Mouse (Mus musculus) spleen, postnatal 0 days (tissue): Measurements from ENCODE around the gene Spata32. TPM values are rescaled to one million over a fixed set of nuclear protein-coding genes. Genes with fewer than 3 reads are reported as not detected.

Experiments
- polyA plus RNA-seq: library from polyadenylated mRNA; unstranded; fragments of >200 nt; fragmentation: Nextera tagmentation; extraction: Ambion mirVana; gene quantifications from 2 replicates; pipeline ENCODE4 v1.2.1, GENCODE M21; 2015

Gene Spata32
- not detected in 2 replicates for polyA plus RNA-seq

DNA sequence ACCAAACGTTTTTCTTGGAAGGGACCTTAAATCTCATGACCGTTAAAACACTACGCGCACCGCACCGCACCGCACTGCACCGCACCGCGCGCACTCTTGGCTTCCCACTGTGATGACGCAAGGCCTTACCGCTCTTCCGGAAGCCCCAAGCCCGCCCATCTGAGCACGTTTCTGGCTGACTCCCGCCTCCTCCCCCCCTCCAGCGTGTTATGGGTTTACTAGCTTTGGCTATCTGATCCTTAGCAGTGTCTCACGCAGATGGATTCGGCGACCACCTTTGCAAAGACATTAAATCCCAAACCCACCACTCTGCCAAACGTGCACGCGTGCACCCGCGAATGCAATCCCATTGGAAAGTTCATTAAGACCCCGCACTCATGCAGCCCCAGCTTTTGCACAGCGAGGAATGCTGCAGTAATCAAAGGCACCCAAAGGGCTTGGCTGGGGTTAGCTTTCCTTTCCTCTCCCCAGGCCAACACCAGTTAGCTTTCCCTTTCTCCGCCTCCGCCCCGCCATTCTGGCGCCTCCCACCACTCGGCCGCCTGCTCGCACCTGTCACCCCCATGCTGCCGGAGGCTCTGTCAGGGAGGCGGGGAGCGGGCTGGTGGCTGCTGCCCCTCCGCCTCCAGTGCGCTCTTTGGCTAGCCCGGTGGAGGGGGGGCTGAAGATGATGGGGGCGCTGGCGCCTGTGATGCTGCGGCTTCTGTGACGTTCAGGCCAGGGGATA, at the start of gene Spata32:
Gene Spata32, minus strand, starts transcription at position 643 of the 727 bp plus-strand sequence.

DNA sequence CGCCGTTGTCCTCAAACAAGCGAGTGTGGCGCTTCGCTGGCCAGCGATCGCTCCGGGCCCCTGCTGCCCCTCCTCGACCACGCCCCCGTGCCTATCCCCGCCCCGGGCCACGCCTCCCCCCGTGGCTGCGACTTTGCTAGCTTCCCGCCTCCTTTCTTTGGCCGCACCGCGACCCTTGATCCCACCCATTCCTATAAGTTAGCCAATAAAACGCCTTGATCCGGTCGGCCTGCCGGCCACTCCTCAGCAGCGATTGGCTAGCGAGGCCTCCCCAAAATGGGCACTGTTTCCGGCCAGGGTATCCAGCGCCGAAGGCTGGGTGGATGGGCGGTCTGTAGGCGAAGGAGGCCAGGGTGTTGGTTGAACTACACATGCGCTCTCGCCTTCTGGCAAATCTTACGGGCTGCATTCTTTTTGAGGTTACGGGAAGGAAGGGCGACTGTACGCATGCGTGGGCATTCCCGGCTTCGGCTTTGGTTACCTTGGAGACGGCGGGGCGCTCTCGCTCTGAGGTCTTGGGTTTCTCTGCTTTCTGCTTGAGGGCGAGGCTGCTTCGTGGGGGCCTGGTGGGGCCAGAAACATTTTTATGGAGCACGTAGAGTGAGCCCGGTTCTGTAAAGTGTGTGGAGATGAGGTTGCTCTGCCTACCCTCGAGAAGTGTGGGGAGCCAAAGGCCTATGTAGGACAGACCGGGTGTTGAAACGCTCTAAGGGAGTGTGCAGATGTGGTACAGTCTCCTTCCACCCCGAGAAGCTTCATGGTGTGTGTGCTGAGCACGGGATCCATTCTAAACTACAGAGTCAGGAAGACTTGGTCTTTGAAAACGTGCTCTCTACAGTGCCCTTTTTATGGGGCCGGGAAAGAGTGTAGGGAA, 49.4 kb upstream of the Spata32 start, which contains the start of gene Map3k14:
Gene Map3k14, minus strand, starts transcription at position 127 of the 874 bp plus-strand sequence.

DNA sequence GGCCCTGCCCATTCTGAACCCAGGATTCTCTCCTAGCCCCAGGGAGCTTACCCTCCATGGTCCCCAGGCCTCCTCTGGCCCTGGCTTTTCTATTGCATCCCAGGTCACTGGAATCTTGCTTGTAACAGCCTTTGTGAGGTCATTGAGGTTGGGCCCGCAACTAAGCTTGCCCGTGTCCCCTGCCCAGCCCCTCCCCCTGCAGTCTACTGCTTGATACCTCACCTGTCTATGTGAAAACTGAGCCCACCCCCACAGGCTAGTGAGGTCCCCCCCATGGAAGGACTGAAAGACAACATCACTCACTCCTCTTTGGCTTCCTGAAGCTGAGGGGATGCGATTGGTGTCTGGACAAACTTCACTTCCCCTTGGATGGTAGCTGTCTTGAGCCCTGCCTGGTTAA, 9.8 kb downstream of the Spata32 start, which contains the start of gene 1700023F06Rik:
Gene 1700023F06Rik, minus strand, starts transcription at position 101 of the 400 bp plus-strand sequence.

DNA sequence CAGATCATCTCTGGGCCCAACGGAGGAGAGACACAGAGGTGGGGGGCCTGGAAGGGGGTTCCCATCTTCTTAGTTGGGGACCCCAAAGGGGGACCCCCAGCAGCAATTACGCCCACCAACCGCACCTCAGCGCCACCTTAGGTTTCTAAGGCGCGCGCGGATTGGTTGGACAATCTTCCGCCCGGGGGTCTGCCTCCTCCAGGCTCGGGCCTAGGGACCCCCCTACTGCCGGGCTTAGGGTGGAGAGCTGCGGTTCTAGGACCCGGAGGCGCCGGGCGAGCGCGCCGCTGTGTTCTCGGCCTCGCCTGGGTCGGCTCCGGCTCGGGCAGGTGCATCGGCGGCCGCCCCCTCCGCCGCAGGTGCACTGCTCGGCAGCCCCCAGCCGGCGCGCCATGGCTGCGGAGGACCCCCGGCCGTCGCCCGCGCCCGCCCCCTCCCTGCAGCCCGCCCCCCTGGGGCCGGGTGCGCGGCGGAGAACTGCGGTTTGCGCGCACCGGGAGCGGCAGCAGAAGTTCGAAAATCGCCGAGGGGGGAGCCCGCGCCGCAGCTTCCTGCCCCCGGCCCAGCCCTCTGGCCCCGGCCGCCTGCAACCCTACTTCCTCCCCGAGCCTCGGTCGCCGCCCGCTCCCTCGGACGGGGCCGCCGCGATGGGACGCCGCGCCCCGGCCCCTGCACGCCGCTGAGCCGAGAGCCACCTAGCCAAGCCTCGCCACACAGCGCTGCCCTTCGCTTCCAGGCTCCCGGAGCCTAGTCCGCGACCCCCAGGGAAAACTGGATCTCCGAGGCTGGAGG, 47.5 kb downstream of the Spata32 start, which contains the start of gene Fmnl1:
Gene Fmnl1, plus strand, starts transcription at position 614 of the 792 bp plus-strand sequence.

Other genes starting within 250 kb of the Spata32 start
- gene Nmt1, start 190.2 kb downstream of the Spata32 start, polyA plus RNA-seq, result 53.0 and 56.6 TPM in 2 replicates
- gene Dcakd, start 190.1 kb downstream of the Spata32 start, polyA plus RNA-seq, result 20.9 and 27.5 TPM in 2 replicates
- 0.82 and 1.1 TPM in 2 replicates for gene Plcd3, start 116.8 kb downstream of the Spata32 start, polyA plus RNA-seq
- gene Acbd4, start 116.8 kb downstream of the Spata32 start, polyA plus RNA-seq, result 30.9 and 34.6 TPM in 2 replicates
- gene Hexim1, start 102.2 kb downstream of the Spata32 start, polyA plus RNA-seq, result 3.3 and 4.2 TPM in 2 replicates
- 8.2 and 8.6 TPM in 2 replicates for gene Hexim2, start 86.0 kb downstream of the Spata32 start, polyA plus RNA-seq
- gene Fmnl1, start 47.3 kb downstream of the Spata32 start, polyA plus RNA-seq, result 11.2 and 16.8 TPM in 2 replicates
- 0.25 and 0.52 TPM in 2 replicates for gene 1700023F06Rik, start 9.9 kb downstream of the Spata32 start, polyA plus RNA-seq
- gene Map3k14, start 49.0 kb upstream of the Spata32 start, polyA plus RNA-seq, result 2.5 TPM in 2 replicates
- 6.2 and 7.8 TPM in 2 replicates for gene Arhgap27, start 145.3 kb upstream of the Spata32 start, polyA plus RNA-seq
- 3.6 and 4.1 TPM in 2 replicates for gene Plekhm1, start 194.3 kb upstream of the Spata32 start, polyA plus RNA-seq